Mouse (Mus musculus) small intestine, adult 2 months (tissue): ENCODE data around the gene A530016L24Rik. TPM values are rescaled to one million over a fixed set of nuclear protein-coding genes. Genes with fewer than 3 reads are reported as not detected.

Experiments used
- H3K27ac ChIP-seq: fragments of 200-500 bp; 2 replicates; pipeline ENCODE4 v1.5.1; 2012; ENCODE audit warnings: low read depth, low read length, control low read depth, inconsistent platforms; ENCODE audit not compliant: insufficient read depth
- H3K27me3 ChIP-seq: fragments of 200-500 bp; 2 replicates; pipeline ENCODE4 v1.6.1; 2012; ENCODE audit warnings: mild to moderate bottlenecking, moderate library complexity, low read length, inconsistent platforms; ENCODE audit not compliant: control insufficient read depth, insufficient read depth
- H3K36me3 ChIP-seq: fragments of 200-500 bp; 2 replicates; pipeline ENCODE4 v1.6.1; 2012; ENCODE audit warnings: mild to moderate bottlenecking, low read length, control low read depth, inconsistent platforms; ENCODE audit not compliant: control insufficient read depth, insufficient read depth
- H3K4me1 ChIP-seq: fragments of 200-500 bp; 2 replicates; pipeline ENCODE4 v1.6.1; 2012; ENCODE audit warnings: low read length, inconsistent platforms, mixed read lengths; ENCODE audit not compliant: control insufficient read depth, insufficient read depth, insufficient read length
- H3K4me3 ChIP-seq: fragments of 200-500 bp; 2 replicates; pipeline ENCODE4 v1.5.1; 2012; ENCODE audit warnings: low read depth, mild to moderate bottlenecking, control low read depth, inconsistent platforms, low read length, moderate library complexity
- CTCF ChIP-seq: fragments of 200-500 bp; IDR thresholded peaks from 2 replicates; pipeline ENCODE4 v1.5.1; 2012; ENCODE audit warnings: low read depth, mild to moderate bottlenecking, control low read depth, inconsistent platforms, low read length, moderate library complexity, mixed read lengths; ENCODE audit not compliant: insufficient replicate concordance, insufficient read length; ENCODE audit errors: extremely low read depth
- POLR2A ChIP-seq: fragments of 200-500 bp; IDR thresholded peaks from 2 replicates; pipeline ENCODE4 v1.6.1; 2012; ENCODE audit warnings: low read depth, mild to moderate bottlenecking, control low read depth, inconsistent platforms, low read length, moderate library complexity
- WGBS: fragments of 180-500 bp; shearing (Covaris S2); methylation state at CpG from one replicate; pipeline ENCODE4 v1.1.7; 2018; 5-methylcytosine and 5-hydroxymethylcytosine counted together
- polyA plus RNA-seq: library from polyadenylated mRNA; depleted of rRNA; stranded (reverse); fragments of >200 nt; gene quantifications from 2 replicates; pipeline ENCODE4 v1.2.3, GENCODE M21; 2012

A530016L24Rik gene
- polyA plus RNA-seq, 1 experiment: 0.06 TPM

GRCm38 (mm10) chr12:112456144-112456713 lies 33.0 kb upstream of the A530016L24Rik start:
- H3K27me3 ChIP-seq: no peaks in the 10 kb centered on the region
- WGBS: 63% methylated on average over 6 of the region's 6 CpGs
- H3K4me3 ChIP-seq: no peak overlapping the region
- TF ChIP-seq CTCF: no peak
- no peak for TF ChIP-seq POLR2A
- no peaks in the 10 kb centered on the region for H3K36me3 ChIP-seq
- no peaks in the 10 kb centered on the region for H3K4me1 ChIP-seq
- no peak overlapping the region for H3K27ac ChIP-seq

GRCm38 (mm10) chr12:112457839-112458238 lies 31.4 kb upstream of the A530016L24Rik start:
- Histone ChIP-seq H3K27ac (no peak overlapping the region), H3K27me3 (no peaks in the 10 kb centered on the region), H3K4me3 (no peak overlapping the region), H3K36me3 (no peaks in the 10 kb centered on the region), H3K4me1 (peaks cover 6% of the 10 kb centered on the region; the same call in 1 of the 2 replicates)
- TF ChIP-seq CTCF (no peak), POLR2A (no peak)
- 67% methylated on average over 4 of the region's 4 CpGs for WGBS

GRCm38 (mm10) chr12:112462423-112462822 lies 26.8 kb upstream of the A530016L24Rik start:
- no peak for TF ChIP-seq POLR2A
- no peak for TF ChIP-seq CTCF
- Histone ChIP-seq H3K27me3 (no peaks in the 10 kb centered on the region), H3K27ac (no peak overlapping the region), H3K4me1 (peaks cover 26% of the 10 kb centered on the region), H3K4me3 (no peak overlapping the region), H3K36me3 (no peaks in the 10 kb centered on the region)
- WGBS: 33% methylated on average over 12 of the region's 12 CpGs

- WGBS: 56% methylated on average over 4 of the region's 4 CpGs
- no peak overlapping the region for H3K27ac ChIP-seq
- H3K27me3 ChIP-seq: no peaks in the 10 kb centered on the region
- peaks cover 30% of the 10 kb centered on the region for H3K4me1 ChIP-seq
- H3K36me3 ChIP-seq: no peaks in the 10 kb centered on the region
- TF ChIP-seq CTCF: no peak
- no peak overlapping the region for H3K4me3 ChIP-seq
These were observed 26.0 kb upstream of the A530016L24Rik start for GRCm38 (mm10) chr12:112463209-112463608.

- Histone ChIP-seq H3K4me3 (no peak overlapping the region), H3K36me3 (no peaks in the 10 kb centered on the region), H3K27ac (peak overlapping the region; percentile 40; the same call in 1 of the 2 replicates), H3K27me3 (no peaks in the 10 kb centered on the region), H3K4me1 (peaks cover 30% of the 10 kb centered on the region)
- TF ChIP-seq CTCF (no peak), POLR2A (no peak)
- 72% methylated on average over 3 of the region's 3 CpGs for WGBS
These were observed 25.4 kb upstream of the A530016L24Rik start for GRCm38 (mm10) chr12:112463750-112464444.

- peaks cover 30% of the 10 kb centered on the region for H3K4me1 ChIP-seq
- no peak overlapping the region for H3K4me3 ChIP-seq
- no peaks in the 10 kb centered on the region for H3K27me3 ChIP-seq
- TF ChIP-seq POLR2A (no peak), CTCF (no peak)
- peak overlapping the region; percentile 71 for H3K27ac ChIP-seq
- WGBS: 56% methylated on average over 3 of the region's 3 CpGs
- H3K36me3 ChIP-seq: no peaks in the 10 kb centered on the region
These were observed 24.7 kb upstream of the A530016L24Rik start for GRCm38 (mm10) chr12:112464516-112464915.

- Histone ChIP-seq H3K27me3 (no peaks in the 10 kb centered on the region), H3K36me3 (no peaks in the 10 kb centered on the region), H3K4me1 (peaks cover 30% of the 10 kb centered on the region), H3K27ac (peak overlapping the region; percentile 79), H3K4me3 (no peak overlapping the region)
- TF ChIP-seq CTCF: no peak
- no peak for TF ChIP-seq POLR2A
- WGBS: 46% methylated on average over 17 of the region's 17 CpGs
These were observed 23.3 kb upstream of the A530016L24Rik start for GRCm38 (mm10) chr12:112465928-112466327.
